Mouse (Mus musculus) ovary, postnatal 14 days (tissue): ENCODE results near the gene Ttll4.

Experiments used
- DNase-seq: peaks from one replicate; pipeline ENCODE4 v3.0.0; 2022; ENCODE audit warnings: low spot score

The Ttll4 gene

DNA sequence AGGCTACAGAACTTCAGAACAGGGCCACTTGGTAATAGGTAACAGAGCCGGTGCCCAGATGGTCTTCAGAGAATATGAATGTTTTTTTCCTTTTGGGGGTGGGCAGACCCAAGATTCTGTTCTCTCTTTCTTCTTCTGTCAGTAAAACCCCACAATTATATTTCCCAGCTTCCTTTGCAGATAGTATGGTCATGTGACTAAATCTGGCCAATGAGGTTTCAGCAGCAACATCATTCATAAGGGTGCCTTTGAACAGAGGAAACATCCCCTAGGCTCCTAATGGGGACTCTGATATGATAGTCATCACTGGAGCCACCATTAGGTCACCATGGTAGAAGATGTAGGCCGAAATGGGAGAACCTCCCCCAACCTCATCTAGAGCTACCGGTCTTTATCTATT is 91.3 kb downstream of the Ttll4 start:
- no peak for DNase-seq
